Mouse (Mus musculus): ENCODE measurements around the gene Prmt8.

- TF ChIP-seq CTCF (IDR thresholded peaks at IDR 0.05; ENCODE audit: control insufficient read depth, insufficient read depth, insufficient read length) (no peak), MYOG (IDR thresholded peaks at IDR 0.05; ENCODE audit: control insufficient read depth, extremely low read depth, insufficient read length) (no peak), MAX (IDR thresholded peaks at IDR 0.05) (no peak), FOSL1 (IDR thresholded peaks at IDR 0.05; ENCODE audit: insufficient read depth, low read length, poor library complexity, severe bottlenecking) (no peak), USF1 (IDR thresholded peaks at IDR 0.05; ENCODE audit: low read depth) (no peak), CEBPB (IDR thresholded peaks at IDR 0.05; ENCODE audit: low read depth) (no peak)
Observed at GRCm38 (mm10) chr6:127753228-127753627, 16.0 kb downstream of the Prmt8 start.
